Mouse (Mus musculus) MEL (cell line): ENCODE measurements at regions not wholly inside any gene's neighbourhood (a gene's known extent, or its start where the extent isn't known, plus 50 kb on each side); places are given as distances from the start of the nearest gene placed in this dataset.

Experiments
- DNase-seq: peaks from one replicate; pipeline ENCODE4 v3.0.0; 2011; ENCODE audit warnings: low read depth, low spot score
- H3K27ac ChIP-seq: 2 replicates; pipeline ENCODE4 v1.5.1; 2012; ENCODE audit warnings: low read depth, mild to moderate bottlenecking, control low read depth, low read length, moderate library complexity; ENCODE audit not compliant: control insufficient read depth
- H3K27me3 ChIP-seq, 2 experiments: fragments of 150-350 bp in 1 of 2; sonication (generic) in 1 of 2; 2 replicates each; pipeline ENCODE4 v1.6.1; 2012; ENCODE audit warnings: low read length in 2 of 2, mild to moderate bottlenecking in 2 of 2, improper control_type of control experiment in 1 of 2, moderate library complexity in 1 of 2; ENCODE audit not compliant: insufficient read depth in 2 of 2, control insufficient read depth in 1 of 2
- H3K36me3 ChIP-seq, 2 experiments: 2 replicates each; pipeline ENCODE4 v1.6.1; 2012 to 2014; ENCODE audit warnings: low read length in 2 of 2, improper control_type of control experiment in 1 of 2, inconsistent platforms in 1 of 2, mild to moderate bottlenecking in 1 of 2; ENCODE audit not compliant: insufficient read depth in 2 of 2, control insufficient read depth in 1 of 2
- H3K4me1 ChIP-seq, 2 experiments: fragments of 150-350 bp in 1 of 2; sonication (generic) in 1 of 2; 2 replicates each; pipeline ENCODE4 v1.6.1; 2012; ENCODE audit warnings: low read length in 2 of 2, improper control_type of control experiment in 1 of 2, mild to moderate bottlenecking in 1 of 2; ENCODE audit not compliant: insufficient read depth in 2 of 2, control insufficient read depth in 1 of 2
- H3K4me3 ChIP-seq, 2 experiments: fragments of 150-350 bp in 1 of 2; sonication (generic) in 1 of 2; 2 replicates each; pipeline ENCODE4 v1.5.1; 2012; ENCODE audit warnings: low read depth in 2 of 2, low read length in 2 of 2, mild to moderate bottlenecking in 2 of 2, moderate library complexity in 2 of 2, control low read depth in 1 of 2, improper control_type of control experiment in 1 of 2; ENCODE audit not compliant: control insufficient read depth in 1 of 2, insufficient read depth in 1 of 2
- H3K79me2 ChIP-seq: 2 replicates; pipeline ENCODE4 v1.6.1; 2012; ENCODE audit warnings: mild to moderate bottlenecking, low read length, moderate library complexity; ENCODE audit not compliant: control insufficient read depth, poor library complexity, insufficient read depth
- H3K9ac ChIP-seq: 2 replicates; pipeline ENCODE4 v1.6.1; 2012; ENCODE audit warnings: low read depth, mild to moderate bottlenecking, control low read depth, low read length, moderate library complexity; ENCODE audit not compliant: control insufficient read depth, poor library complexity, severe bottlenecking
- H3K9me3 ChIP-seq: fragments of 150-350 bp; sonication (generic); replicated peaks from 2 replicates; pipeline ENCODE4 v1.6.1; 2012; ENCODE audit warnings: mild to moderate bottlenecking, low read length, improper control_type of control experiment, moderate library complexity; ENCODE audit not compliant: insufficient read depth
- BHLHE40 ChIP-seq: IDR thresholded peaks from 2 replicates; pipeline ENCODE4 v1.6.1; 2012; ENCODE audit warnings: low read depth, mild to moderate bottlenecking, inconsistent platforms, low read length, improper control_type of control experiment, borderline replicate concordance
- CHD1 ChIP-seq: IDR thresholded peaks from 2 replicates; pipeline ENCODE4 v1.6.1; 2012; ENCODE audit warnings: low read depth, mild to moderate bottlenecking, inconsistent platforms, low read length, improper control_type of control experiment
- CHD2 ChIP-seq: IDR thresholded peaks from 2 replicates; pipeline ENCODE4 v1.6.1; 2011; ENCODE audit warnings: low read length, improper control_type of control experiment
- E2F4 ChIP-seq: IDR thresholded peaks from 2 replicates; pipeline ENCODE4 v1.6.1; 2011; ENCODE audit warnings: low read depth, low read length, improper control_type of control experiment, borderline replicate concordance
- ELF1 ChIP-seq: IDR thresholded peaks from 2 replicates; pipeline ENCODE4 v1.6.1; 2014; ENCODE audit warnings: low read depth, mild to moderate bottlenecking, inconsistent platforms, low read length, improper control_type of control experiment, moderate library complexity
- ETS1 ChIP-seq: IDR thresholded peaks from 2 replicates; pipeline ENCODE4 v1.6.1; 2012; ENCODE audit warnings: low read depth, mild to moderate bottlenecking, inconsistent platforms, low read length, improper control_type of control experiment, moderate library complexity
- GABPA ChIP-seq: IDR thresholded peaks from 2 replicates; pipeline ENCODE4 v1.6.1; 2012; ENCODE audit warnings: low read depth, mild to moderate bottlenecking, inconsistent platforms, low read length, improper control_type of control experiment, moderate library complexity
- GATA1 ChIP-seq: IDR thresholded peaks from 2 replicates; pipeline ENCODE4 v1.6.1; 2011; ENCODE audit warnings: low read depth, low read length, improper control_type of control experiment
- MAFK ChIP-seq: IDR thresholded peaks from 2 replicates; pipeline ENCODE4 v1.6.1; 2011; ENCODE audit warnings: low read depth, mild to moderate bottlenecking, low read length, improper control_type of control experiment, borderline replicate concordance
- MAZ ChIP-seq: IDR thresholded peaks from 2 replicates; pipeline ENCODE4 v1.6.1; 2012; ENCODE audit warnings: low read depth, mild to moderate bottlenecking, inconsistent platforms, low read length, improper control_type of control experiment
- MEF2A ChIP-seq: IDR thresholded peaks from 2 replicates; pipeline ENCODE4 v1.6.1; 2014; ENCODE audit warnings: low read depth, mild to moderate bottlenecking, inconsistent platforms, low read length, improper control_type of control experiment; ENCODE audit not compliant: poor library complexity, insufficient replicate concordance, severe bottlenecking; ENCODE audit errors: extremely low read depth
- MXI1 ChIP-seq: IDR thresholded peaks from 2 replicates; pipeline ENCODE4 v1.6.1; 2011; ENCODE audit warnings: mild to moderate bottlenecking, low read depth, low read length, improper control_type of control experiment
- MYB ChIP-seq: IDR thresholded peaks from 2 replicates; pipeline ENCODE4 v1.6.1; 2011; ENCODE audit warnings: mild to moderate bottlenecking, low read depth, low read length, improper control_type of control experiment
- MYC ChIP-seq: IDR thresholded peaks from 2 replicates; pipeline ENCODE4 v1.6.1; 2011; ENCODE audit warnings: low read depth, mild to moderate bottlenecking, low read length, improper control_type of control experiment, moderate library complexity
- NELFE ChIP-seq: IDR thresholded peaks from 2 replicates; pipeline ENCODE4 v1.6.1; 2011; ENCODE audit warnings: low read depth, low read length, improper control_type of control experiment
- POLR2AphosphoS5 ChIP-seq: IDR thresholded peaks from 2 replicates; pipeline ENCODE4 v1.6.1; 2012; ENCODE audit warnings: low read depth, borderline replicate concordance, mild to moderate bottlenecking, inconsistent platforms, low read length, moderate library complexity, mixed read lengths
- RAD21 ChIP-seq: IDR thresholded peaks from 2 replicates; pipeline ENCODE4 v1.6.1; 2011; ENCODE audit warnings: mild to moderate bottlenecking, low read depth, low read length, improper control_type of control experiment
- TAL1 ChIP-seq: IDR thresholded peaks from 2 replicates; pipeline ENCODE4 v1.6.1; 2012; ENCODE audit warnings: mild to moderate bottlenecking, inconsistent platforms, low read length, moderate library complexity, mixed read lengths
- TBP ChIP-seq: IDR thresholded peaks from 2 replicates; pipeline ENCODE4 v1.8.0; 2011; ENCODE audit warnings: low read depth, low read length, improper control_type of control experiment
- USF1 ChIP-seq: IDR thresholded peaks from 2 replicates; pipeline ENCODE4 v1.6.1; 2014; ENCODE audit warnings: low read depth, mild to moderate bottlenecking, inconsistent platforms, low read length, improper control_type of control experiment, moderate library complexity
- ZKSCAN1 ChIP-seq: IDR thresholded peaks from 2 replicates; pipeline ENCODE4 v1.6.1; 2012; ENCODE audit warnings: low read depth, mild to moderate bottlenecking, inconsistent platforms, low read length, improper control_type of control experiment, moderate library complexity

- peak; percentile 43 for DNase-seq
- Histone ChIP-seq H3K36me3 (no peaks in the 10 kb centered on the region; a peak in 1 of 4 replicates), H3K27ac (no peak overlapping the region), H3K9me3 (no peaks in the 10 kb centered on the region), H3K27me3 (peaks cover 0 to 4% of the 10 kb centered on the region in 2 experiments; a peak in 2 of 4 replicates), H3K4me1 (peaks cover 0 to 3% of the 10 kb centered on the region in 2 experiments; a peak in 1 of 4 replicates), H3K79me2 (no peaks in the 10 kb centered on the region), H3K4me3 (no peak overlapping the region), H3K9ac (no peak overlapping the region)
- TF ChIP-seq ZKSCAN1 (no peak), BHLHE40 (no peak), ETS1 (no peak)
Observed at GRCm38 (mm10) chr9:71017396-71018179, 65.6 kb upstream of the Lipc start.

DNA sequence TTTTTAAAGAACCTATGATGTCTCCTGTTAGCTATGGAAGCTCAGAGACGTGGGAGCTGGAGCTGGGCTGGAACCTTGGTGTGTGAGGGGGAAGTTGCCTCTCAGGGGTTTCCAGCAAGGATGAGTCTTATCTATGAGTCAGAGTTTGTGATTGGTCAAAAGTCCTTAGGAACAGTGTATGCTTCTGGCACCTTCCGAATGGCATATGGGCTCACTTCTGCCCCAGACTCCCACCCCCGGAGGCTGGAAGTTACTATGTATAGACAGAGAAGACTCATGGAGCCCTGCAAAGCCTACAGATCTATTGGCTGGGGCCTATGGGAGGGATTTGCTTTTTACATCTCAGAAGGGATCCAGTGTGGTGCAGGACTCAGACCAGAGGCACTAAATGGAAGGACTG, 63.9 kb upstream of the Lipc start:
- Histone ChIP-seq H3K4me1 (peaks cover 0 to 3% of the 10 kb centered on the region in 2 experiments; a peak in 1 of 4 replicates), H3K27ac (no peak overlapping the region), H3K79me2 (no peaks in the 10 kb centered on the region), H3K9me3 (no peaks in the 10 kb centered on the region), H3K4me3 (no peak overlapping the region), H3K27me3 (peaks cover 0 to 4% of the 10 kb centered on the region in 2 experiments; a peak in 2 of 4 replicates), H3K9ac (no peak overlapping the region), H3K36me3 (no peaks in the 10 kb centered on the region; a peak in 1 of 4 replicates)
- DNase-seq: peak; percentile 11
- TF ChIP-seq RAD21 (no peak), GATA1 (0 out of 2 replicates have a peak, but pooled peaks have one; percentile 10), ZKSCAN1 (no peak), E2F4 (no peak), MYB (no peak), CHD2 (no peak)

GRCm38 (mm10) chr9:71015400-71015799, 63.4 kb upstream of the Lipc start:
- Histone ChIP-seq H3K9me3 (no peaks in the 10 kb centered on the region), H3K36me3 (no peaks in the 10 kb centered on the region; a peak in 1 of 4 replicates)
- TF ChIP-seq POLR2AphosphoS5 (no peak), NELFE (no peak), MYC (no peak), MXI1 (no peak), MEF2A (no peak), GATA1 (no peak), TAL1 (no peak), MAFK (no peak), TBP (no peak), CHD1 (no peak), ZKSCAN1 (no peak), GABPA (no peak), RAD21 (no peak), MAZ (no peak), USF1 (no peak), ELF1 (no peak)
- TF ChIP-seq, all 39 proteins: peak for 0
- peaks cover 0 to 4% of the 10 kb centered on the region in 2 experiments; a peak in 2 of 4 replicates for H3K27me3 ChIP-seq
- DNase-seq: no peak
- peaks cover 0 to 3% of the 10 kb centered on the region in 2 experiments; a peak in 1 of 4 replicates for H3K4me1 ChIP-seq
- no peaks in the 10 kb centered on the region for H3K79me2 ChIP-seq
- H3K4me3 ChIP-seq: no peak overlapping the region
- H3K27ac ChIP-seq: no peak overlapping the region
- no peak overlapping the region for H3K9ac ChIP-seq
